Mouse (Mus musculus) urinary bladder, postnatal 25 days (tissue): Measurements from ENCODE around the gene Hspbp1.

Source experiments
- DNase-seq: peaks from one replicate; pipeline ENCODE4 v3.0.0; 2022; ENCODE audit warnings: low spot score

Hspbp1 gene

DNA sequence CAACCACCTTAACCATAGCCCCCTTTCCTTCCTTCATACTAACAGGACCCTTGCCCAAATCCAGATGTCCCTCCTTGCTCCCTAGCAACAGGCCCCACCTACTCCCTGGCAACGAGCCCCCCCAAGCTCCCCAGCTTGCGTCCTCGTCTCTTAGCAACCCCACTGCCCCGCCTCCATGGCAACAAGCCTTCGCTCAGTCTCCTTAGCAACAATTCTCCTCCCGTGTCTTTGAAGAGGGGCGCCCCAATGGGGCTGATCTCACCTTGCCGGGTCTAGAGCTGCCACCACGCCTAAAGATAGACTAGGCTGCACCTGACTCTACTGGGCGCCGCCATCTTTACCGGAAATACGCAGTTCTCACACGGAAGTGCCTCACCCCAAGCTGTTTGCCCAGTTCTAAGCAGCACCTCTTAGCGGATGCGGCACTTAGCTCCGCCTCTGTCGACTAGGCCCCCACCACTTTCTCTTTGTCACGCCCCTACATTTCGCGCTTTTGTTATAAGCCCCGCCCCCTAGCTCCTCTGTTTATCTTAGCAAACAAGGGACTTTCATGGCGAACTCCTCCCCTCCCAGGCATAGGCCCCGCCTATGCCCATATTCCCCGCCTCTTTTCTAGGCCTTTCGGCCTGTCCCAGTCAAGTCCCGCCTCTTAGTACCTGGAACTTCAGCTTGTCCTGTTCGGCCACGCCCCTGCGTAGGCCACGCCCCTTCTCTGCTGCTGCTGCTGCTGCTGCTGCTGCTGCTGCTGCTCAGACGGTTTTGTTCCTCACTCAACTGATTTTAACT lies at the start of gene Hspbp1:
Gene Hspbp1, minus strand, starts transcription at position 437 of the 786 bp plus-strand sequence.
- peak; percentile 87 for DNase-seq

- DNase-seq: no peak
These were observed 48.1 kb upstream of the Hspbp1 start for GRCm38 (mm10) chr7:4732968-4733392.

GRCm38 (mm10) chr7:4731090-4731489 lies 46.2 kb upstream of the Hspbp1 start:
- no peak for DNase-seq

DNA sequence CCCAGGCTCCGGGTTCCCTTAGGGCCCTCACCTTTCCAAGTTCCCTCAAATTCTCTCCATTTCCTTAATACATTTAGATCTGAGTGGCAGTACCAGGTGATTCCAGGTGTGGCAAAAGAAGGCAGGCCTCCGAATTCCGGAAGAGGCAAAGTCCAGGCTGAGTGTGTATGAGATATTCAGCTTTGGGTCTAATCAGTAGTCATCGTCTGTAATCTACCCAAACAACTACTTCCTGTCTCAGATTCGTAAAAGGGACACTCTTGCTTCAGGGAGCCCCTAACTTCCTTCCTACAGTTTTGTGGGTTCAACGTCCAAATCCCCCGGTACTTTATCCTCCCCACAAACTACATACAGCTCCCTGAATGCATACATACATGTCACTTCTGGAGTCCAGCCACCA lies 40.3 kb upstream of the Hspbp1 start, which contains the start of gene Tmem150b:
Gene Tmem150b, minus strand, starts transcription at position 81 of the 400 bp plus-strand sequence.
- no peak for DNase-seq

- DNase-seq: no peak
These were observed 39.5 kb upstream of the Hspbp1 start for GRCm38 (mm10) chr7:4724359-4724758.

GRCm38 (mm10) chr7:4723508-4723907 lies 38.6 kb upstream of the Hspbp1 start:
- DNase-seq: no peak

DNA sequence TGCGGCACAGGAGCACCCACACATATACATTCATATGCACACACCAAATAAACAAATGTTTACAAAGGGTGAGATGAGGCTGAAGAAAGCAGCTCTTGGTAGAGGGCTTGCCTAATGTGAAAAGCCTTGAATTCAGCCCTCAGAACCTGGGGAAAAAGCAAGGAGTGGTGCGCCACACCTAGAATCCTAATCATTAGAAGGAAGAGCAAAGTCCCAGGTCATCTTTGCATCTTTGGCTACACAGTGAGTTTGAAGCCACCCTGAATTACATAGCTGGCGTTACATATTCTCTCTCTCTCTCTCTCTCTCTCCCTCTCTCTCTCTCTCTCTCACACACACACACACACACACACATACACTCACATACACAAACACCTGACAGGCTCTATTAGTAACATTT lies 34.4 kb upstream of the Hspbp1 start:
- no peak for DNase-seq

GRCm38 (mm10) chr7:4716955-4717354 lies 32.1 kb upstream of the Hspbp1 start:
- DNase-seq: no peak

- DNase-seq: no peak
These were observed 27.7 kb upstream of the Hspbp1 start for GRCm38 (mm10) chr7:4712594-4712993.

DNA sequence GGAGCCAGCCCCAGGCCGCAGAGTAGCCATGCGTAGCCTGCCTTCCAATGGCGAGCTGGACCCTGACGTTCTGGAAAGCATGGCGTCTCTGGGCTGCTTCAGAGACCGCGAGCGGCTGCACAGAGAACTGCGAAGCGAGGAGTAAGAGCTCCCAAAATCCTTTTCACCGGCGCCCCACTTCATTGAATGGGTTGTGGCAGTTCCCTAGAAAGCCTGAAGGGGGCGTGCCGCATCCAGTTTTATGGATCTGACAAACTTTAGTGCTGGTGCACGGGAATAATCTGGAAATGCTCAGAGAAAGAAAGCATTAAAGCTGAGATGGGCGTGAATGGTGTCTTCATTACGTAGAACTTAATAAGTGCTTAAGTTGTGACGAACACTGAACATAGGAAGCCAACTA lies 20.2 kb upstream of the Hspbp1 start:
- peak; percentile 13 for DNase-seq

GRCm38 (mm10) chr7:4703195-4703594 lies 18.3 kb upstream of the Hspbp1 start:
- no peak for DNase-seq

GRCm38 (mm10) chr7:4702334-4702733 lies 17.5 kb upstream of the Hspbp1 start:
- no peak for DNase-seq

DNA sequence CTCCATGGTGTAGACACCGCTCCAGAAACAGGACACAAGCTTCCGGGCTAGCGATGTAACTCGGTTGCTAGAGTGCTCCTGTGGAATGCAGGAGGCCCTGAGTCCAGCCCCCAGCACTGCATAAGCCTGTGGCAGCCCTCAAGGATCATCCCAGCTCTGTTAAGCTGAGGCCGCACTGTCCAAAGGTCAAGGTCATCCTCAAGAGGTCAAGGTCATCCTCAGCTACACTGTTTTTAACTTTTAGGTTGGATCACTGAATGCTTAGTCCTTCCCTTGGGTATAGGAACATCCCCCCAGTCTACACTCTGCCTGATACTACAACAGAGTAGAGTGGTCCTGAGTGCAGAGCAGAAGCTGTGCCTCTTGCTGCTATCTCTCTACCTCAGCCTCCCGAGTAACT lies 8.1 kb upstream of the Hspbp1 start:
- DNase-seq: no peak

GRCm38 (mm10) chr7:4690951-4691653 lies 6.2 kb upstream of the Hspbp1 start:
- no peak for DNase-seq

DNA sequence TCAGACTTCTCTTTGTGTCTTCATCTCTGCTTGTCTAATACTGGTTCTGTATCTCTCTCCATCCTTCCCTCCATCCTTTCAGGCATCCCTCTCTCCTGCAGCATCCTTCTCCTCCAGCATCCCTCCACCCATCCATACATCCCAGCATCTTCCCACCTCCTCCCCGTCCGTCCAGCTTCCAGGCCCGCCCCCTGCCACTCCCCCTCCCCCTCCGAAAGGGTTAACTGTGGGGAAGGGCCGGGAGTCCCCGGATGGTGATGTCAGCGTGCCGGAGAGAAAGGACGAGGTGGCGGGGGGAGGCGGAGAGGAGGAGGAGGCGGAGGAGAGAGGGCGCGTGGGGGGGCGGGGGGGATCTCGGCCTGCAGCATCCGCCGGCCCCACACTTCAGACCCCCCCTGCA lies 5.5 kb upstream of the Hspbp1 start, which contains the start of gene Brsk1:
Gene Brsk1, plus strand, starts transcription at position 218 of the 400 bp plus-strand sequence.
- DNase-seq: peak; percentile 32

DNA sequence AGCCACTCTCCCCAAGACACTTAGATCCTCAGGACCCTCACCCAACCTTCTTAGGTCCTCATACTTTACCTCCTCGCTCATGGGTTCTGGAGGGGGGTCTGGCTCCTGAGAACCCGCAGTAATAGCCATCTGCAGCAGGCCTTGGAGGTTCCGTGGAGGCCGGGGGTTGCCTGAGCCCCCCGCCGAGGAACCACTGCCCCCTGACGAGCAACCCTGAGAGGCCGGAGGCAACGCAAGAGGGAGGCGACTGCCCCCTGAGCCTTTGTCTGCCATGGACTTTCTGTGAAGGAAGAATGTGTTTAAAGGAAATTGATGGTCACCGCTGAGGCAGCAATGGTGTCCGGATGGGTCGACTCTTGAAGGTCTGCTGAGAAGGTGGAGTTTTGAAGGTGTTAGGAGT lies 665 bp downstream of the Hspbp1 start:
- no peak for DNase-seq

DNA sequence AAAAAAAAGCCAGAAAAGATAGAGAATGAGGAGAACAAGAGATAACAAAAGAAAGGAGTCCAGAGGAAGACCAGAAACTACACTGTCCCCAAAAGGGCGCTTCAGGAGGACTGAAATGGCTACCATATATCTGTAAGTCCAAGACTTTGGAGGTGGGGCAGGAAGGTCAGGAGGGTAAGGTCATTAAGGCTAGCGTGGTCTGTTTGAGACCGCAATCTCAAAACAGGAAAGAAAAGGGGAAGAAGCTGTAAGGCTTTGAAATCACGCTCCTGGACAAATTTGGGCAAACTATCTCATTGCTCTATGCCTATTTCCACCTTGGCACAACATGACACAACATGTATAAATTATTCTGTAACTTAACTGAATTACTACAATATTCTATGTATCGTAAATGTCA lies 1.6 kb downstream of the Hspbp1 start:
- DNase-seq: no peak

GRCm38 (mm10) chr7:4675200-4675599 lies 9.7 kb downstream of the Hspbp1 start:
- DNase-seq: no peak

DNA sequence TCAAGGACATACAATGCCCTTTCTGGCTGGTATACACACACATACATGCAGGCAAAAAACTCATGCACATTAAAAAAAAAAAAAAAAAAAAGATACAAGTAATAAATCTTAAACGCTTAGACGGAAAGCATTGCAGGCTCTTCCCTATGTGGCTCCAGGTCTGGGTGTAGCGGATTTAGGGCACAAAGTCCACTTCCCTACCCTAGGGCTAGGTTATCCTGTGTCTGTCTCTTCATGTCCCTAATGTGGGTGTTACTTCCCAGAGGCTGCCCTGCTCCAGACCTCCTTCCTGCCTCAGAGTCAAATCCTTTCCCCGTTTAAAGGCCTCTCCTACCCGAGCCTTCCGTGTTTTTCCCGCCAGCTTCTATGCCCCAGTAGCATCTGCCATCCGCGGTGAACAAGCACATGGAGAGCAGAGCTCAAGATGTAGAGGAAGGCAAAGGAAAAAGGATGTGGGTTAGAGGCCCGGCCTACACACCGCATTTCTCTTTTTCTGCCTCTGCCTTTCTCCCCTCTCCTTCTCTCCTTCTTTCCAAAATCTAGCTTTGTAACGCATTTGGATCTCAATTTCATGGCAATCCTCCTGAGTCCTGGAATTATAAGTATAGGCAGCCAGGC lies 10.6 kb downstream of the Hspbp1 start:
- no peak for DNase-seq

DNA sequence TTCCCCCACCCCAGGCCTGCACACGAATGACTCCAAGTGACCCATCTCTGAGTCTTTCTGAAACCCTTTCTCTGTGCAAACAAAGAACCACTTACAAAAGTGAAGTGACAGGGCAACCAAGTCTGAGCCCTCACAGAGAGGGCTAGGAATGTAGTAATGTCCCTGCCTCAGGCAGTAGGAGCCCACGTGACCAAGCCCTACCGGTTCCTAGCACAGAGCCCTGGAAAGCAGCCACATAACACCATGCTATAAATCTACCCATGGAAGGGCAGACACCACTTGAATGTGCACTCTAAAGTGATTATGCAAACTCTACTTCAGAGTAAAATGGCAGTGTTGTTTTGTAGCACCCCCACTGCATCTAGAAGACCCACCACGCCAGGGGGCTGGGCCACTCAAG lies 12.9 kb downstream of the Hspbp1 start:
- DNase-seq: no peak

GRCm38 (mm10) chr7:4670655-4671255 lies 14.1 kb downstream of the Hspbp1 start:
- DNase-seq: no peak

DNA sequence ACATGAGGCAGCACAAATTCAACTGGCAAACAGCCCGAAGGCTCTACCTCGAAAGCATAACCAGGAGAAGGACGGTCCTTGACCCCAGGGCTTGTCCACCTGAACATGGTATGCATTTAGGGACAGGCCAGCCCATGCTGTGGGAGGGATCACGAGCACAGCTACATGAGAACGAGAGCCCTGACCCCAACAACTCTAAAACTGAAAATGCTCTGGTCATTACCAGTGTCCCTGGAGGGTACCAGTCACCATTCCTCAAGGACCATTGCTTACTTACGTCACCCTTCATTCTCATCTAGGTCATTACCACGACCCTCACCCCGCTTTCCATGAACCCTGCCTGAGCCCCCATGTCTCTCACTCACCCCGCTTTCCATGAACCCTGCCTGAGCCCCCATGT lies 15.7 kb downstream of the Hspbp1 start:
- no peak for DNase-seq
